Mouse (Mus musculus): ENCODE results near the gene Glul.

Gene Glul

GRCm38 (mm10) chr1:153909213-153909962 lies 9.6 kb downstream of the Glul start:
- CTCF ChIA-PET, result no interaction called here

GRCm38 (mm10) chr1:153909963-153910291 lies 10.2 kb downstream of the Glul start:
- CTCF ChIA-PET, result interaction anchor here (0.6 kb wide), 1 partner anchor 1636 kb away, joined by 4 read pairs; no protein-coding TSS in a partner anchor

GRCm38 (mm10) chr1:153910423-153910822 lies 10.7 kb downstream of the Glul start:
- CTCF ChIA-PET, result interaction anchor here (0.6 kb wide), 1 partner anchor 1636 kb away, joined by 4 read pairs; no protein-coding TSS in a partner anchor

- CTCF ChIA-PET, result no interaction called here
Observed at GRCm38 (mm10) chr1:153911276-153911795, 11.6 kb downstream of the Glul start.

GRCm38 (mm10) chr1:153913869-153914268 lies 14.1 kb downstream of the Glul start:
- CTCF ChIA-PET, result no interaction called here

- CTCF ChIA-PET, result no interaction called here
Observed at GRCm38 (mm10) chr1:153918521-153919206, 18.9 kb downstream of the Glul start.

GRCm38 (mm10) chr1:153921642-153922041 lies 21.9 kb downstream of the Glul start:
- CTCF ChIA-PET, result no interaction called here

GRCm38 (mm10) chr1:153922571-153923021 lies 22.9 kb downstream of the Glul start:
- CTCF ChIA-PET, result no interaction called here

GRCm38 (mm10) chr1:153924395-153925385 lies 24.9 kb downstream of the Glul start:
- CTCF ChIA-PET, result no interaction called here

GRCm38 (mm10) chr1:153930431-153930830 lies 30.7 kb downstream of the Glul start:
- CTCF ChIA-PET, result no interaction called here

GRCm38 (mm10) chr1:153933772-153934171 lies 34.0 kb downstream of the Glul start:
- CTCF ChIA-PET, result no interaction called here

- CTCF ChIA-PET, result interaction anchor here (0.6 kb wide), 1 partner anchor 76 kb away, joined by 3 read pairs; no protein-coding TSS in a partner anchor
Observed at GRCm38 (mm10) chr1:153935844-153936380, 36.2 kb downstream of the Glul start.

- CTCF ChIA-PET, result interaction anchor here (0.6 kb wide), 1 partner anchor 51 kb away, joined by 3 read pairs; no protein-coding TSS in a partner anchor
Observed at GRCm38 (mm10) chr1:153937025-153937424, 37.3 kb downstream of the Glul start.

GRCm38 (mm10) chr1:153940986-153941385 lies 41.2 kb downstream of the Glul start:
- CTCF ChIA-PET, result no interaction called here

- CTCF ChIA-PET, result no interaction called here
Observed at GRCm38 (mm10) chr1:153945181-153945580, 45.4 kb downstream of the Glul start.

- CTCF ChIA-PET, result no interaction called here
Observed at GRCm38 (mm10) chr1:153946971-153947370, 47.2 kb downstream of the Glul start.

GRCm38 (mm10) chr1:153947837-153948236 lies 48.1 kb downstream of the Glul start:
- CTCF ChIA-PET, result no interaction called here

GRCm38 (mm10) chr1:153953232-153953631 lies 53.5 kb downstream of the Glul start:
- CTCF ChIA-PET, result interaction anchor here (0.6 kb wide), 1 partner anchor 1203 kb away, joined by 3 read pairs; the partner anchor contains the start of gene Apobec4

GRCm38 (mm10) chr1:153953797-153954196 lies 54.1 kb downstream of the Glul start:
- CTCF ChIA-PET, result no interaction called here

GRCm38 (mm10) chr1:153957850-153958249 lies 58.1 kb downstream of the Glul start:
- CTCF ChIA-PET, result no interaction called here
